Mouse (Mus musculus): ENCODE data around the gene Shb. TPM values are rescaled to one million over a fixed set of nuclear protein-coding genes. Genes with fewer than 3 reads are reported as not detected.

The Shb gene
- total and polyA plus RNA-seq, 3 experiments = 7.7 to 15.5 (median 8.6) TPM

DNA sequence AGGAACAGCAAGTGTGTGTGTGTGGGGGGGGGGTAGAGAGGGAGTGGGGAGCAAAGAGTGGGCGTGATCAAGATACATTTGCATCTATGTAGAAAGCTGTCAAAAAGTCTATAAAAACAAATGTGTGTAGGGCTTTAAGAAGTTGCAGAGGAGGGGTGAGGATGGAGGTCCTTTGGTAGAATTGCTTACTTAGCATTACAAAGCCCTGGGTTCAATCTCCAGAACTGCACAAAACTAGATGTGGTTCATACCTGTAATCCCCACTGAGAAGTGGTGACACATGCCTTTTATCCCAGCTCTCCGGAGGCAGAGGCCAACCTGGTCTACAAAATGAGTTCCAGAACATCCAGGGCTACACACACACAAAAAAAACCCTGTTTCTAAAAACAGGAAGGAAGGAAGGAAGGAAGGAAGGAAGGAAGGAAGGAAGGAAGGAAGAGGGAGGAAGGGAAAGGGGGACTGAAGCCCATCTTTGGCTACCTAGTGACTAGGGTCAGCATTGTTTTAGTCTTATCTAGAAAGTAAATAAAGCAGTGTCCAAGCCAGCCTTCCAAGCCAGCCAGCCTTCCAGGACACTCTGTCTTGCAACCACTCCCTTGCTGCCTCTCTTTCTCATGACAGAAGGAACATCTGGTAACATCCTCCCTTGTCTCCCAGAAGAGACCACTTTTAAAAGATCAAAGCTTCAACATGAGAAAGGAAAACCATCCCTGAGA is 5.3 kb downstream of the Shb start:
- Histone ChIP-seq H3K4me3 (replicated peaks in 1 of 3; ENCODE audit: low read depth in 2 of 3, low read length in 2 of 3, poor library complexity in 1 of 3) (peak overlapping the region in 1 of 3 experiments; percentile 80), H3K27ac (ENCODE audit: insufficient read depth, low read depth) (no peak overlapping the region), H3K27me3 (replicated peaks) (no peaks in the 10 kb centered on the region), H3K4me2 (ENCODE audit: insufficient read depth, low read depth, poor library complexity, severe bottlenecking) (peak overlapping the region; percentile 87; the same call in 1 of the 2 replicates), H3K9ac (ENCODE audit: insufficient read depth, low read depth) (no peak overlapping the region), H3K4me1 (ENCODE audit: control insufficient read depth in 1 of 2, insufficient read depth in 2 of 2) (peaks cover 7 to 43% of the 10 kb centered on the region in 2 experiments), H3K79me2 (replicated peaks; ENCODE audit: control insufficient read depth, extremely low read depth, insufficient read depth, poor library complexity, severe bottlenecking) (no peaks in the 10 kb centered on the region), H3K9me3 (replicated peaks; ENCODE audit: low read length) (no peaks in the 10 kb centered on the region), H3K36me3 (replicated peaks in 1 of 2; ENCODE audit: control insufficient read depth in 1 of 2, insufficient read depth in 1 of 2, low read length in 1 of 2) (peaks cover 5 to 52% of the 10 kb centered on the region in 2 experiments)
- DNase-seq (ENCODE audit: extremely low read depth) = no peak
- in situ Hi-C loops (cut with MboI; ENCODE audit: low pct_ligation_motif_present, low pct_unique_long_range_greater_than_20kb, low sequenced_read_pairs) = loop anchor here (5.0 kb wide), 1 partner anchor 100 kb away; no protein-coding TSS in a partner anchor
- dilution Hi-C loops (cut with MboI; ENCODE audit: extremely low pct_ligation_motif_present, extremely low pct_unique_long_range_greater_than_20kb, low sequenced_read_pairs) = no loop called here
- no peak for TF ChIP-seq TBP (conservative IDR thresholded peaks at IDR 0.05; ENCODE audit: low read depth, low read length)
- no peak for TF ChIP-seq ETS1 (conservative IDR thresholded peaks at IDR 0.05; ENCODE audit: low read depth, low read length)
- TF ChIP-seq EP300 (IDR thresholded peaks at IDR 0.05; ENCODE audit: low read length) = no peak
- TF ChIP-seq MAFK (IDR thresholded peaks at IDR 0.05; ENCODE audit: insufficient replicate concordance, low read length) = no peak
- TF ChIP-seq POLR2A (IDR thresholded peaks at IDR 0.05; ENCODE audit: low read depth, low read length) = no peak
- no peak for TF ChIP-seq MYC (IDR thresholded peaks at IDR 0.05; ENCODE audit: low read depth, low read length)
- no peak for TF ChIP-seq CHD1 (IDR thresholded peaks at IDR 0.05; ENCODE audit: low read depth, low read length)
- TF ChIP-seq ZMIZ1 (IDR thresholded peaks at IDR 0.05; ENCODE audit: low read depth, low read length) = no peak
- no peak for TF ChIP-seq GABPA (IDR thresholded peaks at IDR 0.05; ENCODE audit: insufficient replicate concordance, low read depth, low read length)
- no peak for TF ChIP-seq IRF4 (IDR thresholded peaks at IDR 0.05; ENCODE audit: low read depth, low read length)

DNA sequence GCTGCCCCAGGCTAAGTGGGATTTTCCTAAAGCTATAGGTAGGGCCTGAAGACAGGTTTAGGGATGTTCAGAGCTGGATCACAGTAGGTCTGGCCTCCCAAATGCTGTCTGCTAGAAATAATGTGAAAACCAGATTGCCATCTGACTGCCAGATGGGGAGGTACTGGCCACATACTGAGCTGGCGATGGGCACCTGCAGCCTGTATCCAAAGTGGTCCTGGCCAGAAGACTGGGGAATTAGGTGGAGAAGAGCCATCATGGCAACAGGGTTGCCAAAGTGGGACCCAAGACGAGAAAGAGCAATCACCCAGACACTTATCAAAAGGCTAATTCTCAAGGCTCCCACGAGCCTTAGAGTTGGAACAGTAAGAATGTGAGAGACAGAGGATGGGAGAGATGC is 6.1 kb downstream of the Shb start:
- H3K27ac ChIP-seq (ENCODE audit: insufficient read depth, low read depth) = no peak overlapping the region
- no peak for DNase-seq (ENCODE audit: extremely low read depth)
- peaks cover 3 to 44% of the 10 kb centered on the region in 2 experiments; a peak in 3 of 4 replicates for H3K4me1 ChIP-seq (ENCODE audit: control insufficient read depth in 1 of 2, insufficient read depth in 2 of 2)
- H3K4me2 ChIP-seq (ENCODE audit: insufficient read depth, low read depth, poor library complexity, severe bottlenecking) = no peak overlapping the region
- no peak overlapping the region for H3K4me3 ChIP-seq (replicated peaks in 1 of 3; ENCODE audit: low read depth in 2 of 3, low read length in 2 of 3, poor library complexity in 1 of 3)
- dilution Hi-C loops (cut with MboI; ENCODE audit: extremely low pct_ligation_motif_present, extremely low pct_unique_long_range_greater_than_20kb, low sequenced_read_pairs) (no loop called here), in situ Hi-C loops (cut with MboI; ENCODE audit: low pct_ligation_motif_present, low pct_unique_long_range_greater_than_20kb, low sequenced_read_pairs) (loop anchor here (5.0 kb wide), 1 partner anchor 99 kb away; no protein-coding TSS in a partner anchor)
- peaks cover 5 to 60% of the 10 kb centered on the region in 2 experiments for H3K36me3 ChIP-seq (replicated peaks in 1 of 2; ENCODE audit: control insufficient read depth in 1 of 2, insufficient read depth in 1 of 2, low read length in 1 of 2)
- TF ChIP-seq NRF1 (IDR thresholded peaks at IDR 0.05; ENCODE audit: low read depth, low read length) (no peak), MEF2A (IDR thresholded peaks at IDR 0.05; ENCODE audit: borderline replicate concordance, low read depth, low read length) (no peak), POLR2AphosphoS2 (IDR thresholded peaks at IDR 0.05; ENCODE audit: low read depth, low read length) (no peak), E2F4 (IDR thresholded peaks at IDR 0.05; ENCODE audit: insufficient replicate concordance, low read depth, low read length) (no peak), USF1 (IDR thresholded peaks at IDR 0.05; ENCODE audit: low read depth, low read length) (no peak), ZC3H11A (IDR thresholded peaks at IDR 0.05; ENCODE audit: low read depth, low read length) (no peak), KAT2A (IDR thresholded peaks at IDR 0.05; ENCODE audit: insufficient replicate concordance, low read length) (no peak), TCF12 (IDR thresholded peaks at IDR 0.05; ENCODE audit: low read depth, low read length) (no peak), MAX (IDR thresholded peaks at IDR 0.05; ENCODE audit: low read length) (no peak)
- no peaks in the 10 kb centered on the region for H3K27me3 ChIP-seq (replicated peaks)
- H3K9me3 ChIP-seq (replicated peaks; ENCODE audit: low read length) = no peaks in the 10 kb centered on the region
- no peak overlapping the region for H3K9ac ChIP-seq (ENCODE audit: insufficient read depth, low read depth)
- no peaks in the 10 kb centered on the region for H3K79me2 ChIP-seq (replicated peaks; ENCODE audit: control insufficient read depth, extremely low read depth, insufficient read depth, poor library complexity, severe bottlenecking)

All from CH12.LX (cell line).